Mouse (Mus musculus) lung, adult 2 months (tissue): ENCODE measurements at regions not wholly inside any gene's neighbourhood (a gene's known extent, or its start where the extent isn't known, plus 50 kb on each side); places are given as distances from the start of the nearest gene placed in this dataset.
A peak's percentile ranks its signal among the peaks of the same experiment; 100 is the strongest.

Source experiments
- DNase-seq: peaks from one replicate; pipeline ENCODE4 v3.0.0; 2022
- H3K4me1 ChIP-seq: fragments of 200-500 bp; 2 replicates; pipeline ENCODE4 v1.6.1; 2011; ENCODE audit warnings: low read length; ENCODE audit not compliant: control insufficient read depth, insufficient read depth
- H3K4me3 ChIP-seq: fragments of 200-500 bp; replicated peaks from 2 replicates; pipeline ENCODE3; 2011; ENCODE audit warnings: low read depth, mild to moderate bottlenecking, control low read depth, low read length; ENCODE audit errors: extremely low read depth
- CTCF ChIP-seq: fragments of 200-500 bp; IDR thresholded peaks from 2 replicates; pipeline ENCODE4 v1.5.1; 2011; ENCODE audit warnings: mild to moderate bottlenecking, low read length, control low read depth; ENCODE audit not compliant: insufficient read depth
- POLR2A ChIP-seq: fragments of 200-500 bp; IDR thresholded peaks from 2 replicates; pipeline ENCODE4 v1.6.1; 2011; ENCODE audit warnings: low read depth, mild to moderate bottlenecking, control low read depth, low read length, borderline replicate concordance; ENCODE audit errors: extremely low read depth
- WGBS: fragments of 180-500 bp; shearing (Covaris S2); methylation state at CpG from one replicate; pipeline ENCODE4 v1.1.7; 2018; 5-methylcytosine and 5-hydroxymethylcytosine counted together

DNA sequence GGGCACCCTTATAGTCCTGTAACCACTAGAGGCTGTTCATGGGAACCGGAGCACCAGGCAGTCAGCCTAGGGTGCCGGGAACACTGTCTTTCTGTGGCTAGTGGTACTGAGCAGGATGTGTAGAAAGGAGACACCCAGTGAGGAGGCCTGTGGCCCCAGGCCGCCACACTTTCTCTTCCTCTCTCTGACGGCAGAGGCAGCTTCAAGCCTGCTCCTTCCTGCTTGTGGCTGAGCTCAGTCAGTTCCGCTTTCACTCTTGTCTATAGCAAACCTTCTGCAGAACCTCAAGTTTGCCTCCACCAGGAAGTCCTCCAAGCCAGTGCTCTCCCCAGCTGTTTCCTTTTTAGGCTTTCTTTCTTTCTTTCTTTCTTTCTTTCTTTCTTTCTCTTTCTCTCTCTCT, 197.2 kb downstream of the Uaca start:
- DNase-seq: no peak
- TF ChIP-seq POLR2A: no peak
- TF ChIP-seq CTCF: no peak
- WGBS: 67% methylated on average over 5 of the region's 5 CpGs
- Histone ChIP-seq H3K4me3 (no peak overlapping the region), H3K4me1 (no peaks in the 10 kb centered on the region)

GRCm38 (mm10) chr9:60993661-60994060, 199.3 kb downstream of the Uaca start:
- WGBS: 76% methylated on average over 8 of the region's 8 CpGs
- TF ChIP-seq CTCF (no peak), POLR2A (no peak)
- H3K4me1 ChIP-seq: no peaks in the 10 kb centered on the region

GRCm38 (mm10) chr9:60995096-60995495, 200.8 kb downstream of the Uaca start:
- DNase-seq: no peak
- WGBS: 60% methylated on average over 6 of the region's 6 CpGs
- TF ChIP-seq POLR2A: no peak
- TF ChIP-seq CTCF: no peak
- Histone ChIP-seq H3K4me1 (no peaks in the 10 kb centered on the region), H3K4me3 (no peak overlapping the region)

More at GRCm38 (mm10) chr9:60993661-60994060, 199.3 kb downstream of the Uaca start:
- DNase-seq: no peak
- H3K4me3 ChIP-seq: no peak overlapping the region

GRCm38 (mm10) chr9:60998086-60998785, 203.9 kb downstream of the Uaca start:
- Histone ChIP-seq H3K4me1 (no peaks in the 10 kb centered on the region), H3K4me3 (no peak overlapping the region)
- WGBS: 46% methylated on average over 3 of the region's 3 CpGs
- TF ChIP-seq POLR2A: no peak
- peak; percentile 43; the same call in 1 of the 2 replicates for TF ChIP-seq CTCF
- DNase-seq: no peak

GRCm38 (mm10) chr9:60999001-60999529, 204.7 kb downstream of the Uaca start:
- H3K4me1 ChIP-seq: no peaks in the 10 kb centered on the region
- WGBS: 26% methylated on average over 6 of the region's 6 CpGs
- peak; percentile 17 for DNase-seq
- no peak overlapping the region for H3K4me3 ChIP-seq
- no peak for TF ChIP-seq POLR2A
- peak; percentile 48 for TF ChIP-seq CTCF

GRCm38 (mm10) chr9:61000232-61000631, 205.9 kb downstream of the Uaca start:
- 84% methylated on average over 11 of the region's 11 CpGs for WGBS
- no peak for TF ChIP-seq CTCF
- TF ChIP-seq POLR2A: no peak

DNA sequence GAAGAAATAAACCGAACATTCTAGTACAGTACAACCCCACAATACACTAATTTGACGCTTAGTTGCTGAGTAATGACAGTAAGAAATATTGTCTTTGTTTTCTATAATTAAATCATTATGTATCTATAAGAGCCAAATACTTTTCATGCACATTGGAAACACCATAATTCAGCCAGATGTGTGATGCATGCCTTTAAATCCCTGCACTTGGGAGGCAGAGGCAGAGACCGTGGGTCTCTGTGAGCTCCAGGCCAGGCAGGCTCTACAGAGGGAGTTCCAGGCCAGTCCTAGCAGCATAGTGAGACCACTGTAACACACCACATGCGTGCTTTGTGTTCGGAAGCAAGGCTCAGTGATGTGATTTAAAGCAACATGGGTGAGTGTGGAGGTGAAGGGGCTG, 208.2 kb downstream of the Uaca start:
- TF ChIP-seq POLR2A: no peak
- TF ChIP-seq CTCF: no peak
- H3K4me1 ChIP-seq: no peaks in the 10 kb centered on the region
- no peak overlapping the region for H3K4me3 ChIP-seq
- no peak for DNase-seq
- 93% methylated on average over 5 of the region's 5 CpGs for WGBS

More at GRCm38 (mm10) chr9:61000232-61000631, 205.9 kb downstream of the Uaca start:
- no peak for DNase-seq
- no peak overlapping the region for H3K4me3 ChIP-seq
- H3K4me1 ChIP-seq: no peaks in the 10 kb centered on the region

GRCm38 (mm10) chr9:61008446-61008845, 214.1 kb downstream of the Uaca start:
- TF ChIP-seq CTCF: no peak
- TF ChIP-seq POLR2A: no peak
- DNase-seq: no peak
- 31% methylated on average over 1 of the region's 1 CpGs for WGBS
- no peak overlapping the region for H3K4me3 ChIP-seq
- no peaks in the 10 kb centered on the region for H3K4me1 ChIP-seq

- TF ChIP-seq CTCF: peak; percentile 21; the same call in 1 of the 2 replicates
- TF ChIP-seq POLR2A: no peak
Observed at GRCm38 (mm10) chr9:61011066-61011465, 216.7 kb downstream of the Uaca start.

More at GRCm38 (mm10) chr9:61011066-61011465, 216.7 kb downstream of the Uaca start:
- DNase-seq: no peak
- no peak overlapping the region for H3K4me3 ChIP-seq
- H3K4me1 ChIP-seq: no peaks in the 10 kb centered on the region
